Mouse (Mus musculus) spleen, adult 12 weeks (tissue): Measurements from ENCODE around the gene Isyna1.

ENCODE experiments used
- DNase-seq: peaks from one replicate; pipeline ENCODE4 v3.0.0; 2022; ENCODE audit warnings: low spot score

The Isyna1 gene

DNA sequence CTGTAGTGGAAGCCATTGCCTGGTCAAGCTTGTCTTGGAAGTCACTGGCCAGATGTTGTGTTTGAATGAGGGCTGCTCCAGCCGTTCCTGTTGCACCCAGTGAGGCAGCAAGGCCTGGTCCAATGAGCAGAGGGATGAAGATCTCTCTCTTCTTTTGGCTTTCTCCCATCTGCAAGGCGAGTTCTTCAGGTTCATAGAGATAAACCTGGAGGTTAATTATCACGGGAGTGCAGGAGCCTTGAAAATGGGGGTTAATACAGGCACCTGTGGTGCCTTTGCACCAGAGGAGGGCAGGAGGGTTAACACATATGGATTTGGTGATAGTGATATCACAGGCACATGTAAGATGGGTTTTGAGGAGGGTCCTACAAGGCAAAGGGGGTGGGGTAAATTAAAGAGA, 28.0 kb downstream of the Isyna1 start:
- peak; percentile 50 for DNase-seq

- DNase-seq = no peak
Measured at GRCm38 (mm10) chr8:70625104-70625503, 30.9 kb downstream of the Isyna1 start.

DNA sequence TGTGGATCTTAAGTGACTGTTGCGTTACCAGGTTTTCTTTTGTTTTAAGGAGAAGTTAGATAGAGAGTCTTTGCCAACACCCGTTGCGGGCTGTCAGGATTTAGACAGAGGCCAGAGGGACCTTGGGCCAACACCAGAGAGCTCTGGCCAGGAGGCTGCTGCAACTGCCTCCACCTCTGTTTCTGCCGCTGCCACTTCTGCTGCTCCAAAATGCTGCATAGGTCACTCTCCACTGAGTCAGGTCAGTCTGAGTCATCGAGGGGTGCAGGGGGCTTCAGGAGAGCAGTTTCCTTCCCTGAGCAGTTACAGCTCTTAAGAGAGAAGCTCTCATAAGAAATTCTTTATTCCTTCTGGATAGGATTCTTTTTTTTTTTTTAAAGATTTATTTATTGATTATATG, 32.9 kb downstream of the Isyna1 start:
- no peak for DNase-seq

DNA sequence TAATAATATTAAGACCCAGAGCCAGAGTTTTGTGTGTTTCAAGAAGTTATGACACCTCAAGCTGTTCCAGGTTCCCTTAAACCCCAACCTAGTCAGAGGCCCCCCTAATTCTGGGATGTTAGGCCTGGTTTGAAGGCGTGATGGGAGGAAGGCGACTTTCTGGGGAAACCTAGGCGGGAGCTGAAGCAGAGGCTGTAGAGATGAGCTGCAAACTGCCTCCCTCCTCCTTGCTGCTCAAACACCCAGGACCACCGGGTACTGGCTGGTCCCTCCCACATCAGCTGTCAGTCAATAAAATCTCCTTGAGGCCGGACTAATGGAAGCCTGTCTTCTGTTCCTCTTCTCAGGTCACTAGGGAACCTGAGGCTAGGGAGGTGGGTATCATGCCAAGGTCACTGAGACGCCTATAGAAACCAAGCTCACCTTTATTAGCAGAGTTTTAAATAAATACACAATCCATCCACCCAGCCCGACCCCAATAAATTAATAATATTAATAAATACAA, 34.9 kb downstream of the Isyna1 start:
- DNase-seq = no peak

- peak; percentile 85 for DNase-seq
Measured at GRCm38 (mm10) chr8:70629574-70630531, 35.7 kb downstream of the Isyna1 start.

DNA sequence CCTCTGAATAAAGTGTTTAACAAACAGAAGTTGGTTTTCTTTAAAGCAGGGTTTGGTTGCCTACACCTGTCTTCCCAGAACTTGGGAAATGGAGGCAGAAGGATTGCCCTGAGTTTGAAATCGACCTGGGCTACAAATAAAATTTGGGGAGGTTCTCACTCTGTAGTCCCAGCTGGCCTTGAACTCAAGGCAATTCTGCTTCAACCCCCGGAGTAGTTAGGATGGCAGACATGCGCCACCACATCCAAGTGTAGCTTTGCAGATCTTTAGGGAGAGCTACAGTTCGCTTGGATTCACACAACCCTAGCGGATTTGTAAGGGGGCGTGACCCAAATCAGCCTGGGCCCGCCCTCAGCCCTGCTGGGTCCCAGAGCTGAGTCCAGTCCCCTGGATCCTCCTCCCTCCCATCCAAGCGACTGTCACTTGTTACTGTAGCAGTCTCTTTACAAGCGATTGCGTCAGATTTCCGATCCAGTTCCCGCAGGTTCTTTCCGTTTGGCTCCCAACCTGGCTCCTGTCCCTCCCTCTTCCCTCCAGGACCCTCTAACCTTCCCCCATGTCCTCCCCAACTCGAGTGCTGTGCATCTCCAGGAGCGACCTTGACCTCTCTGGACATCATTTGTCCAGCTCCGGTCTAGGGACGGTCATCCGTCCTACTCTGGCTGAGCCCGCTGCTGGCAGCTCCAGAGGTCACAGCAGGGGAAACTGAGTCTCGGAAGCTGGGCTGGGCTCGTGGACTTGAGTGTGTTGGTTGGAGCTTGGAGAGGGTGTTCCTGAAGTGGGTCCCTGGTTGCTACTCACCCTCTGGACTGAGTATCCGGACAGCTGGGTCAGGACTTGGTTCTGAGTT, 36.6 kb downstream of the Isyna1 start:
- no peak for DNase-seq

GRCm38 (mm10) chr8:70631436-70631835, 37.3 kb downstream of the Isyna1 start:
- no peak for DNase-seq

DNA sequence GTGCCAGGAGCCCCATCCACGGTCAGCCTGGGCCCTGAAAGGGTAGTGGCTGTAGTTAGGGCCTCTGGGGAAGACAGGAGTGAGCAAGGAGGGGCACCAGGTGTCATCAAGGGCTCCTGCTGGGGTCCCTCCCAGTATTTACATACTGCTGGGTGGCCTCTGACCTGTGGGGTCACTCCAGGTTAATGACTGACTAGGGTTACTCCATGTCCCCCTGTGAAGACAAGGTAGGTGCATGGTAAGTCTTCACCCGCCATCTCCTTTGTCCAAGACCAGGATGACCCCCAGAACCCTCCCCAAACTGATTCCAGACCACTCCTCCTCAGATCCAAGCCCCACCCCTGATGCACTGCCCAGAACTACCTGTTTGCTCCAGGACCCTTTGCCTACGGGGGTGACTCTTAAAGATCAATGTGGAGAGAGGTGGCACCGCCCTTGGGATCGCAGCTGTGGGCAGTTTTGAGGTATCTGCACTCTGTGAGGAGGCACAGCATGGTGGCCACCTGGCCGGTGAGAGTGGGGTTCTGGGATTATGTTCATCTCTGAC, 38.2 kb downstream of the Isyna1 start, which contains the start of gene Gdf15:
TSS of gene Gdf15 (minus strand) at position 111 of the 547 bp plus-strand sequence.
- no peak for DNase-seq

GRCm38 (mm10) chr8:70634066-70634465, 39.9 kb downstream of the Isyna1 start:
- no peak for DNase-seq

DNA sequence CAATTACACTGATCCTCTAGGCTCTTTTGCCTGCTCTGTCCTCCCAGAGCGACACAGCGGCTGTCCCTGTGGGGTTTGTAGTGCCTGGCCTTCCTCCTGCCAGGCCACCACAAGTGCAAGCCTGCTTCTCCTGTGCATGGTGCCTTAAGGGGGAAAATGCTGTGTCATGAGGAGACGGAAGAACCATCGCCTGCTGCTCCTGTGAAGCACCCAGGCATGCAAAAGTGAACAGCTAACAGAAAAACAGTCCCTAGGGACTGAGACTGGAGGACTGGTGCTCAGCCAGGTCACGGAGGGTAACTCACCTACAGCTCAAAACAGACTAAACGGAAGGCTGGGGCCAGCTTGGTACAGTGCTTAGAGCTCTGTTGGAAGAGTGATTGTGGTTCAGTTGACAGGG, 41.4 kb downstream of the Isyna1 start:
- no peak for DNase-seq

DNA sequence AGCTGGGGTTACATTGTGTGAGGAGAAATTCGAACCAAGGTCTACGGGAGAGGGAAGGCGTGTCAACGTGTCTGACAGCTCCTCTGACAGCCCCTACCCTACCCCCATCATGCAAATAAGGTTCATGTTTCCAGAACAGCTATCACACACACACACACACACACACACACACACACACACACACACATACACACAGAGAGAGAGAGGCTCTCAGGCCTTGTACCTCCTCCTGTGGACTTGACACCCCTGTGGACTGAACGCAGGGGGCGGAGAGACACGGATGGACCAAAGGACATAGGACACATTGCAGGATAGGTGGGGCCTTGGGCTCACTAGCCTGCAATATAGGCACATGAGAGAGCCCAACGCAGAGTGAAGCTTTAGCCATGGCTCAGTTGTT, 42.7 kb downstream of the Isyna1 start:
- DNase-seq = no peak

DNA sequence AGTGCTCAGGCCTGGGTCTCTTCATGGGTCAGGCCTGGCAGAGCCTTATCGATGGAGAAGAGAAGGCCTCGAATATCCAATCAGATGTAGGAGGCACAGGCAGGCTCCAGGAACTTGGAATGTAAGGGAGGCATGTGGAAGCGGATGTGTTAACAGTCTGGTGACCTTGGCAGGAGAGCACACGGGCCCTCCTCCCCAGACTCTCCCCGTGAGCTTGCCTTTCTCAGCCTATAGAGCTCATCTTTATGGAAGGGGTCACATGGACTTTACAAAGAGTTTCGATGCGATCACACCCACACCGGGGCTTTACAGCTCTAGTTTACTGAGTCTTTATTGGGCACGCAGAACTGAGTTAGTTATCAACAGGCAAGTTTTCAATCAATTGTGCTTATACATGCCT, 44.6 kb downstream of the Isyna1 start:
- no peak for DNase-seq

GRCm38 (mm10) chr8:70643019-70643418, 48.8 kb downstream of the Isyna1 start:
- no peak for DNase-seq

DNA sequence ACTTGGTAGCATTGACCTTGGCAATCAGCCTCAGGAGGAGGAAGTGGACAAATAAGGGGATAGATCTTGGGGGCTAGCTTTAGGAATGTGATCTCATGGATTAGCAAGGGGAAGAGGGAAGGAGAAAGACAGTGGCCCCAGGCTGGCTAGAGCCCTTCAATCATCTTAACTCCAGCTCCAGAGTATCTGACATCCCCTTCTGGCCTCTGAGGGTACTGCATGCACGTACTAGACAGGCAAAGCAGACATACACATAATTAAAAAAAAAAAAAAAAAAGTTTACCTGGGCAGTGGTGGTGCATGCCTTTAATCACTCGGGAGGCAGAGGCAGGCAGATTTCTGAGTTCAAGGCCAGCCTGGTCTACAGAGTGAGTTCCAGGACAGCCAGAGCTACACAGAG, 49.9 kb downstream of the Isyna1 start:
- no peak for DNase-seq

- no peak for DNase-seq
Measured at GRCm38 (mm10) chr8:70645501-70646224, 51.5 kb downstream of the Isyna1 start.

- no peak for DNase-seq
Measured at GRCm38 (mm10) chr8:70646369-70646768, 52.2 kb downstream of the Isyna1 start.

GRCm38 (mm10) chr8:70646775-70647174, 52.6 kb downstream of the Isyna1 start:
- no peak for DNase-seq
